Mouse (Mus musculus) telencephalon, adult 2 months (tissue): ENCODE results near the gene Col6a5.

ENCODE experiments used
- DNase-seq: peaks from one replicate; pipeline ENCODE4 v3.0.0-alpha.2; 2011; ENCODE audit warnings: low read depth, low spot score

Gene Col6a5

GRCm38 (mm10) chr9:105960533-105960932 lies at the start of gene Col6a5:
TSS of gene Col6a5 (minus strand) at chr9:105960643.
- DNase-seq = no peak

GRCm38 (mm10) chr9:105997955-105998354 lies 37.5 kb upstream of the Col6a5 start:
- DNase-seq = no peak

- peak; percentile 72 for DNase-seq
These were observed 32.0 kb upstream of the Col6a5 start for GRCm38 (mm10) chr9:105992425-105992824.

- DNase-seq = no peak
These were observed 29.7 kb upstream of the Col6a5 start for GRCm38 (mm10) chr9:105990099-105990498.

- DNase-seq = no peak
These were observed 29.0 kb upstream of the Col6a5 start for GRCm38 (mm10) chr9:105989468-105989867.

GRCm38 (mm10) chr9:105988096-105988495 lies 27.7 kb upstream of the Col6a5 start:
- no peak for DNase-seq

- DNase-seq = no peak
These were observed 24.6 kb upstream of the Col6a5 start for GRCm38 (mm10) chr9:105984931-105985519.

- DNase-seq = no peak
These were observed 18.0 kb upstream of the Col6a5 start for GRCm38 (mm10) chr9:105978479-105978878.

GRCm38 (mm10) chr9:105976871-105977270 lies 16.4 kb upstream of the Col6a5 start:
- no peak for DNase-seq

- DNase-seq = no peak
These were observed 15.9 kb upstream of the Col6a5 start for GRCm38 (mm10) chr9:105976314-105976713.

- no peak for DNase-seq
These were observed 13.3 kb upstream of the Col6a5 start for GRCm38 (mm10) chr9:105973736-105974135.

GRCm38 (mm10) chr9:105972031-105972430 lies 11.6 kb upstream of the Col6a5 start:
- DNase-seq = no peak

- DNase-seq = no peak
These were observed 11.0 kb upstream of the Col6a5 start for GRCm38 (mm10) chr9:105971351-105971894.

GRCm38 (mm10) chr9:105970901-105971300 lies 10.5 kb upstream of the Col6a5 start:
- no peak for DNase-seq

- no peak for DNase-seq
These were observed 7.5 kb upstream of the Col6a5 start for GRCm38 (mm10) chr9:105967976-105968375.

GRCm38 (mm10) chr9:105959116-105959515 lies 1.3 kb downstream of the Col6a5 start:
- DNase-seq = no peak

GRCm38 (mm10) chr9:105949755-105950154 lies 10.7 kb downstream of the Col6a5 start:
- no peak for DNase-seq

GRCm38 (mm10) chr9:105947577-105947976 lies 12.9 kb downstream of the Col6a5 start:
- DNase-seq = peak; percentile 80

- DNase-seq = no peak
These were observed 26.6 kb downstream of the Col6a5 start for GRCm38 (mm10) chr9:105933816-105934215.

GRCm38 (mm10) chr9:105929287-105929686 lies 31.2 kb downstream of the Col6a5 start:
- DNase-seq = no peak

GRCm38 (mm10) chr9:105928406-105929071 lies 31.9 kb downstream of the Col6a5 start:
- peak; percentile 5 for DNase-seq

GRCm38 (mm10) chr9:105923659-105924058 lies 36.8 kb downstream of the Col6a5 start:
- DNase-seq = no peak

- DNase-seq = no peak
These were observed 45.3 kb downstream of the Col6a5 start for GRCm38 (mm10) chr9:105915186-105915585.
